Mouse (Mus musculus) heart, adult 2 months (tissue): ENCODE data around the gene Rbm26. TPM values are rescaled to one million over a fixed set of nuclear protein-coding genes. Genes with fewer than 3 reads are reported as not detected.

Experiments
- DNase-seq, 2 experiments: peaks; one replicate each; pipeline ENCODE4 v3.0.0; 2021
- H3K27ac ChIP-seq: fragments of 200-600 bp; 2 replicates; pipeline ENCODE4 v1.8.1; 2022
- H3K27me3 ChIP-seq: fragments of 200-500 bp; 2 replicates; pipeline ENCODE4 v1.6.1; 2012; ENCODE audit warnings: mild to moderate bottlenecking, low read length, inconsistent platforms, mixed read lengths; ENCODE audit not compliant: control insufficient read depth, insufficient read depth
- H3K36me3 ChIP-seq: fragments of 200-500 bp; 2 replicates; pipeline ENCODE4 v1.6.1; 2012; ENCODE audit warnings: low read length, inconsistent platforms; ENCODE audit not compliant: control insufficient read depth, insufficient read depth
- H3K4me1 ChIP-seq: fragments of 200-500 bp; 2 replicates; pipeline ENCODE4 v1.6.1; 2011; ENCODE audit warnings: low read length; ENCODE audit not compliant: control insufficient read depth, insufficient read depth
- H3K4me3 ChIP-seq: fragments of 200-600 bp; 2 replicates; pipeline ENCODE4 v1.8.1; 2022
- H3K79me2 ChIP-seq: fragments of 200-500 bp; replicated peaks from 2 replicates; pipeline ENCODE4 v1.6.1; 2012; ENCODE audit warnings: mild to moderate bottlenecking, inconsistent platforms, low read length, moderate library complexity, mixed read lengths; ENCODE audit not compliant: control insufficient read depth, insufficient read depth
- H3K9ac ChIP-seq: fragments of 200-500 bp; 2 replicates; pipeline ENCODE4 v1.6.1; 2012; ENCODE audit warnings: low read depth, mild to moderate bottlenecking, control low read depth, inconsistent platforms, low read length, mixed read lengths
- CTCF ChIP-seq: fragments of 200-600 bp; IDR thresholded peaks from 2 replicates; pipeline ENCODE4 v1.8.1; 2022; ENCODE audit warnings: antibody characterized with exemption, mild to moderate bottlenecking, moderate library complexity
- EP300 ChIP-seq: fragments of 200-500 bp; IDR thresholded peaks from 2 replicates; pipeline ENCODE4 v1.6.1; 2011; ENCODE audit warnings: low read depth, low read length, control low read depth; ENCODE audit not compliant: insufficient read depth
- POLR2A ChIP-seq: fragments of 200-500 bp; IDR thresholded peaks from 2 replicates; pipeline ENCODE4 v1.6.1; 2011; ENCODE audit warnings: mild to moderate bottlenecking, low read depth, low read length, control low read depth; ENCODE audit not compliant: insufficient read depth
- WGBS: fragments of 180-500 bp; shearing (Covaris S2); methylation state at CpG from one replicate; pipeline ENCODE4 v1.1.7; 2018; 5-methylcytosine and 5-hydroxymethylcytosine counted together
- intact Hi-C: fragments of 180-260 bp; cut with DNase I; formaldehyde crosslinking; loops from one replicate; pipeline ENCODE4 v1.15.1; 2025
- polyA plus RNA-seq: library from polyadenylated mRNA; depleted of rRNA; stranded (reverse); fragments of >200 nt; gene quantifications from 2 replicates; pipeline ENCODE4 v1.2.3, GENCODE M21; 2012
- total RNA-seq, 2 experiments: library from RNA; stranded (reverse); gene quantifications; 2 replicates each; pipeline ENCODE4 v1.2.3; 2021

Gene Rbm26
- total and polyA plus RNA-seq, 3 experiments, result 6.9 to 19.0 (median 18.6) TPM

DNA sequence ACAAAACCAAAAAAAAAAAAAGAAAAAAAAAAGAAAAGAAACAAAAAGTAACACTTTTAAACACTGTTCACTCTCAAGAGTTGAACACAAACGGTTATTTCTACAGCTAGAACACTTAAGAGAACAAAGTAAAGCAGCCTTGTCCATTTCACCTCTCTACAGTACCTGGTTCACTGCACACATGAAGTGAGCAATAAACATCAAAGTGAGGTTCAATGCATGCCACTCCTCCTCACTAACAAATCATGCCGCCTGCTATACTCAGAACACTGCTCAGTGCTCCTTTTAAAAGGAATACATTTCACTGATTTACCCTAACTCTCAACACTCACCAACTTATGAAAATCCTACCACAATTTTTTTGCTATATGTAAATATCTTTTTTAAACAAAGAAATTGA is 61.7 kb downstream of the Rbm26 start:
- 94% methylated on average over 2 of the region's 2 CpGs for WGBS
- TF ChIP-seq CTCF, result no peak
- TF ChIP-seq POLR2A, result no peak
- TF ChIP-seq EP300, result no peak
- H3K9ac ChIP-seq, result no peak overlapping the region
- H3K36me3 ChIP-seq, result no peaks in the 10 kb centered on the region; the same call in 1 of the 2 replicates
- H3K4me3 ChIP-seq, result no peak overlapping the region
- DNase-seq, result no peak
- H3K27ac ChIP-seq, result no peak overlapping the region
- no peaks in the 10 kb centered on the region for H3K4me1 ChIP-seq
- intact Hi-C loops, result no loop called here
- H3K79me2 ChIP-seq, result no peaks in the 10 kb centered on the region
- no peaks in the 10 kb centered on the region for H3K27me3 ChIP-seq

DNA sequence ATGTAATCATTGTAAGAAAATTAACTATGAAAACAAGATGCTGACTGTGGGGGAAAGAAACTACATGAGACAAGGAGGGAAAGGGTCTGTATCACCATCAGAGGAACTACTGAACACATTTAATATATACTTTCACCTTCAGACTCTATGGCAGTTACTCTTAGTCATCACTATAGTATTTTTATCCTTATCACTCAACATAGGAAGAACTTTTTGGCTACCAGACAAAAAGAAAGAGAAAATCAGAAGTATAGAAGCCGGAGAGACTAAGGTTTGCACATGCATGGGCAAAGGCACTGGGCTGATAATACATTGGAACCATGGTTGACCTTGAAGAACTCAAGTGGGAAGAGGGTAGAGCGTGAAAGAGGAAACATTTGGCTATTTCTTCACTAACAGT is 70.9 kb downstream of the Rbm26 start:
- WGBS, result 92% methylated on average over 2 of the region's 2 CpGs
- Histone ChIP-seq H3K79me2 (no peaks in the 10 kb centered on the region), H3K4me1 (no peaks in the 10 kb centered on the region)

DNA sequence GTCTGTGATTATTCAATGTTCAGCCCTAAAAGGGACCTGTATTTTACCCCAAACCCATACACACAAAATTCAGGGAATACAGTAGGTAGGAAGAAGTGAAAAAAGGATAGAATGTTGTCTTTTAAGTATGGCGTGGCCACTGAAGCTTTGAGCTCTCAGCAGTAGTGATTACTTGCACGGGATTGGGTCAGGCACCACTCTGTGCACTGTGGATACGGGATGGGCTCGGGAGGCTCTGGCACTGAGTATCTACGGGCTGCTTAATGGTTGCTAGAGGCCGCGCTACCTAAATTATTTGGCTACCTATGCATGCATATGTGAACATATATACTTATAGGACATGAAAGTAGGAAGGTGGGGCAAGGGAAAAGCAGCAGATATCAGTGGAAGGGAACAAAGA is 78.3 kb downstream of the Rbm26 start:
- H3K4me3 ChIP-seq, result no peak overlapping the region
- no peaks in the 10 kb centered on the region for H3K36me3 ChIP-seq
- no peak overlapping the region for H3K27ac ChIP-seq
- no peak overlapping the region for H3K9ac ChIP-seq
- H3K79me2 ChIP-seq, result no peaks in the 10 kb centered on the region
- H3K27me3 ChIP-seq, result no peaks in the 10 kb centered on the region
- intact Hi-C loops, result no loop called here
- H3K4me1 ChIP-seq, result no peaks in the 10 kb centered on the region
- no peak for TF ChIP-seq EP300
- TF ChIP-seq POLR2A, result no peak
- TF ChIP-seq CTCF, result no peak
- 81% methylated on average over 7 of the region's 7 CpGs for WGBS
- DNase-seq, result no peak

More for the DNA sequence above, 70.9 kb downstream of the Rbm26 start:
- no peak overlapping the region for H3K4me3 ChIP-seq
- H3K27ac ChIP-seq, result no peak overlapping the region
- no peaks in the 10 kb centered on the region for H3K36me3 ChIP-seq
- no peaks in the 10 kb centered on the region for H3K27me3 ChIP-seq
- no peak for DNase-seq
- intact Hi-C loops, result no loop called here
- H3K9ac ChIP-seq, result no peak overlapping the region
- no peak for TF ChIP-seq CTCF
- no peak for TF ChIP-seq EP300
- no peak for TF ChIP-seq POLR2A

DNA sequence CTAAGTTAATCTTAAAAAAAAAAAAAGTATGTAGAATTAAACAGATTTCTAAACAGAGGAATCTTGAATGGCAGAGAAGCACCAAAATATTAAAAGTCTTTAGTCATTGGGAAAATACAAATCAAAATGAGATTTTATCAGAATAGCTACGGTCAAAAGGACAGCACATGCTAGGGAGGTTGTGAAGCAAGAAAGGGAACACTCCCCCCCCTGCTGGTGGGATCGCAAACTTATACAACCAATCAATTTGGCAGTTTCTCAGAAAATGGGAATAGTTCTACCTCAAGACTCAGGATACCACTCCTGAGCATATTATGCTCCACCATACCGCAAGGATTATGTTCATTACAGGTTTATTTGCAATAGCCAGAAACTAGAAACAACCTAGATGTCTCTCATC is 80.9 kb downstream of the Rbm26 start:
- Histone ChIP-seq H3K4me3 (no peak overlapping the region), H3K36me3 (no peaks in the 10 kb centered on the region), H3K4me1 (no peaks in the 10 kb centered on the region), H3K79me2 (no peaks in the 10 kb centered on the region), H3K27me3 (no peaks in the 10 kb centered on the region), H3K9ac (no peak overlapping the region), H3K27ac (no peak overlapping the region)
- DNase-seq, result no peak
- WGBS, result 49% methylated on average over 3 of the region's 3 CpGs
- TF ChIP-seq CTCF, result peak; percentile 35
- no peak for TF ChIP-seq EP300
- intact Hi-C loops, result no loop called here

DNA sequence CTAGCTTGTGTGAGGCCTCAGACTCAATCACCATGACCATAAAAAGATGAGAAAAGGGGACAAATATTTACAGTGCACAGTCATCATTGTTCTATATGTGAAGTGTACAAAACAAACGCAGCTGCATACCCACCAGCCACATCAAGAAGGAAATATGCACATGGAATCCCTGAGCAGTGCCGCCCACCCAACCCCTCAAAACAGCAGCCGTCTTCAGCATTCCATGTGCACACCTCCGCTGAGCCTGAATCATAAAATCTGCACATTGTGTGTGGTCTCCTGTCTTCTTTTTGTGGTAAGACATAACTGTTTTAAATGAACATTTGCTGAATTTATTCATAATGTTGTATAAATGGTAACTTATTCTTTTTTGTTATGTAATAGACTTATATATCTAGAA is 90.1 kb downstream of the Rbm26 start:
- H3K36me3 ChIP-seq, result no peaks in the 10 kb centered on the region
- no peak overlapping the region for H3K9ac ChIP-seq
- intact Hi-C loops, result no loop called here
- no peaks in the 10 kb centered on the region for H3K4me1 ChIP-seq
- WGBS, result 83% methylated on average over 4 of the region's 4 CpGs
- no peaks in the 10 kb centered on the region for H3K27me3 ChIP-seq
- no peak for DNase-seq
- H3K79me2 ChIP-seq, result no peaks in the 10 kb centered on the region
- H3K4me3 ChIP-seq, result no peak overlapping the region
- no peak for TF ChIP-seq CTCF
- no peak for TF ChIP-seq POLR2A
- no peak for TF ChIP-seq EP300
- no peak overlapping the region for H3K27ac ChIP-seq

DNA sequence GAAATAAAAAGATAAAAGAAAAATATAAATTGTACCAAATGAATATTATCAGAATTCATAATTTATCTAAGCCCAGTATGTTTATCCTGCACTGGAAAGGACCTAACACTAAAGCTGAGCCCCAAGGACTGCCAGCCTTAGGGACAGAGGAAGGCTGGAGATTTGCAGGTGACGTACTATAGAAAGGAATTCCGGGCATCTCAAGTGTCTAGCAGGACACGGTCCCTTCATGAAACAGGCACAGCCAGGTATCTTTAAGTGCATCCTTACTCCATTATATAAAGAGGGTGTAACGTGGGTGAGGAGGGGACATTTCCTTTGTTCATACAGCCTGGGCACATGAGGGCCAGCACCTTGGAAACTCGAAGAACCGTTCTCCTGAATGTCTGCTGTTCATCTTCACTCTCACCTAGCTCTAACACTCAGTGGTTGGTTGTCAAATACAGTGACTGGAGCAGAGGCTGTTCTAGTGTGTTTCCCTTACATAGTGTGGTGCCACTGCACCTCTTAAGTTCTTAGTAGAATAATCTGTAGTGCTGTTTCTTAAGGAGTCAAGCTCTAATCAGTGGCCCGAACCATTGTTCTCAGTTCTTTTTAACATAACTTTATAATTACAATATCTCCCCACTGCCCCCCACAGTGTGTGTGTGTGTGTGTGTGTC is 91.7 kb downstream of the Rbm26 start:
- intact Hi-C loops, result no loop called here
- no peak for DNase-seq
- H3K4me3 ChIP-seq, result no peak overlapping the region
- WGBS, result 49% methylated on average over 7 of the region's 7 CpGs
- TF ChIP-seq CTCF (no peak), EP300 (no peak), POLR2A (no peak)
- H3K36me3 ChIP-seq, result no peaks in the 10 kb centered on the region
- H3K27me3 ChIP-seq, result 0 out of 2 replicates have a peak, but pooled peaks cover 1% of the 10 kb centered on the region
- H3K27ac ChIP-seq, result no peak overlapping the region
- H3K4me1 ChIP-seq, result no peaks in the 10 kb centered on the region
- no peaks in the 10 kb centered on the region for H3K79me2 ChIP-seq
- H3K9ac ChIP-seq, result no peak overlapping the region
